Mouse (Mus musculus) v-Abl transformed pro-B cells (cell line): ENCODE measurements around the gene Gm9817.

ENCODE experiments used
- in situ Hi-C, 2 experiments: fragments of 400-800 bp; cut with MboI; formaldehyde crosslinking; loops; one replicate each; pipeline ENCODE4 v1.15.1; 2025; ENCODE audit not compliant: unreplicated experiment in 2 of 2

Gene Gm9817

GRCm38 (mm10) chr13:45083696-45084095 is 5.2 kb downstream of the Gm9817 start:
- in situ Hi-C loops: no loop called here

GRCm38 (mm10) chr13:45088796-45089221 is 10.3 kb downstream of the Gm9817 start:
- in situ Hi-C loops: no loop called here

- in situ Hi-C loops: no loop called here
Measured at GRCm38 (mm10) chr13:45089846-45090245, 11.4 kb downstream of the Gm9817 start.

- in situ Hi-C loops: no loop called here
Measured at GRCm38 (mm10) chr13:45092816-45093215, 14.3 kb downstream of the Gm9817 start.

GRCm38 (mm10) chr13:45095028-45095427 is 16.5 kb downstream of the Gm9817 start:
- in situ Hi-C loops: no loop called here

- in situ Hi-C loops: no loop called here
Measured at GRCm38 (mm10) chr13:45099582-45100229, 21.2 kb downstream of the Gm9817 start.

- in situ Hi-C loops: no loop called here
Measured at GRCm38 (mm10) chr13:45106480-45106879, 28.0 kb downstream of the Gm9817 start.

GRCm38 (mm10) chr13:45108851-45109390 is 30.4 kb downstream of the Gm9817 start:
- in situ Hi-C loops: no loop called here

GRCm38 (mm10) chr13:45118375-45118774 is 39.9 kb downstream of the Gm9817 start:
- in situ Hi-C loops: no loop called here

GRCm38 (mm10) chr13:45118822-45119221 is 40.3 kb downstream of the Gm9817 start:
- in situ Hi-C loops: no loop called here
